Mouse (Mus musculus) thymus, adult 2 months (tissue): ENCODE data around the gene Hecw2.

ENCODE experiments used
- CTCF ChIP-seq: fragments of 200-500 bp; IDR thresholded peaks from 2 replicates; pipeline ENCODE4 v1.5.1; 2012; ENCODE audit warnings: mild to moderate bottlenecking, control low read depth, low read length, moderate library complexity, borderline replicate concordance; ENCODE audit not compliant: control insufficient read depth, poor library complexity, insufficient read depth; ENCODE audit errors: extremely low read depth
- POLR2A ChIP-seq: fragments of 200-500 bp; IDR thresholded peaks from 2 replicates; pipeline ENCODE4 v1.6.1; 2012; ENCODE audit warnings: mild to moderate bottlenecking, low read length, control low read depth, moderate library complexity; ENCODE audit not compliant: control insufficient read depth, poor library complexity, insufficient read depth; ENCODE audit errors: extremely low read depth

DNA sequence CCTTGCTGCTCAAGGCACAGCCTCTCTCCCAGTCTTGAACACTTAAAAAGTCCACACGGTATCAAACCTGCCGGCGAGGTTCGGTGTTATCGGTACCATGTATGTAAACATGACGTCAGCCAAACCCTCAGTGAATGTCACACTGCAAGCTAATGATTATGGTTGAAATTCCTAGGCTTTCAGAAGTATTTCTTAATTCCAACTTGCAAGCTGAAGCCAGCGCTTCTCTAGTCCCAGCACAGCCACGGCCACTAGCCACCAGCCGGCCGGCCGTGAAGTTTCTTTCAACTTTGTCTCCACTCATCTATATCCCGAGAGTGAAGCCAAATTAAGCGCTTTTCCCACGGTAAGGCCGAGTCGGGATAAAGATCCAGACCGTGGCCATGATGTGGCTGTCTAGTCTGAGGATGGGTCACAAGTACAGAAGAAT is 410.7 kb downstream of the Hecw2 start:
- no peak for TF ChIP-seq CTCF
- TF ChIP-seq POLR2A: no peak
